Mouse (Mus musculus) ovary, postnatal 14 days (tissue): ENCODE results near the gene Gfpt2.
A peak's percentile ranks its signal among the peaks of the same experiment; 100 is the strongest.

Source experiments
- DNase-seq: peaks from one replicate; pipeline ENCODE4 v3.0.0; 2022; ENCODE audit warnings: low spot score

Gfpt2 gene

DNA sequence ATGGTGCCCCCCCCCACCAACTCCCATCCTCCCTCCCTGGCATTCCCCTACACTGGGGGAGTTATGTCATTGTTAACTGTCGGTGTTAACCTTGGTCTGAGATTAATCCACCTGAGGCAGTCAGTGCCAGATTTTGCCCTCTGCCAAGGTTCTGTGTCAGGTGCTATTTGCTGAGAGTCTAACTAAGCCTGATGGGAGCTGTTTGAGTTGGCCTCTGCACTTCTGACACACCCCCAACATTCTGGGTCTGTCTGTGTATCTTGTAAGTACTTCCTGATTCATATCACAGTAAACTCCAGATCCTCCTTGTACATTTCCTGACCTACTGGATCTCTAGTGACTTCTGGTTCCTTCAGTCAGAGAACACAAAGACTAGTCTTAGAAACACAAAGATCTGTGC lies 46.7 kb downstream of the Gfpt2 start:
- DNase-seq: no peak

- DNase-seq: no peak
These were observed 47.9 kb downstream of the Gfpt2 start for GRCm38 (mm10) chr11:49841886-49842285.

- no peak for DNase-seq
These were observed 48.7 kb downstream of the Gfpt2 start for GRCm38 (mm10) chr11:49842718-49843117.

GRCm38 (mm10) chr11:49844311-49844710 lies 50.3 kb downstream of the Gfpt2 start:
- DNase-seq: no peak

DNA sequence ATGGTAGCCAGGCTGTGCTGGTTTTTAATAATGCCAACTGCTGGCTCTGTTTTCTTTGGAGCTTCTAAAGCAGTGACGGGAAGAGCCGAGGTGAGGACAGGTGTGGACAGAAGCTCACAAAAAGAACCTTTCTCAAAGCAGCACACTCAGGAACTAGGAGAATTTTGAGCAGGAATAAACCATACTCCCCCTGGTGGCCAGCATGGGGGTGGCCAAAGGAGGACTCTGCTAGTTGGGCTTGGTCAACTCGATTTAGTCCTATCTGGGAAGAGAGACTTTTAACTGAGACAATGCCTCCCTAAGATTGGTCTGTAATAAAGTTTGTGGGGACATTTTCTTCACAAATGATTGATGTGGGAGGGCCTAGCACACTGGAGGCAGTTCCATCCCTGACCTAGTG lies 51.0 kb downstream of the Gfpt2 start:
- peak; percentile 55 for DNase-seq

GRCm38 (mm10) chr11:49845958-49846357 lies 52.0 kb downstream of the Gfpt2 start:
- DNase-seq: no peak

DNA sequence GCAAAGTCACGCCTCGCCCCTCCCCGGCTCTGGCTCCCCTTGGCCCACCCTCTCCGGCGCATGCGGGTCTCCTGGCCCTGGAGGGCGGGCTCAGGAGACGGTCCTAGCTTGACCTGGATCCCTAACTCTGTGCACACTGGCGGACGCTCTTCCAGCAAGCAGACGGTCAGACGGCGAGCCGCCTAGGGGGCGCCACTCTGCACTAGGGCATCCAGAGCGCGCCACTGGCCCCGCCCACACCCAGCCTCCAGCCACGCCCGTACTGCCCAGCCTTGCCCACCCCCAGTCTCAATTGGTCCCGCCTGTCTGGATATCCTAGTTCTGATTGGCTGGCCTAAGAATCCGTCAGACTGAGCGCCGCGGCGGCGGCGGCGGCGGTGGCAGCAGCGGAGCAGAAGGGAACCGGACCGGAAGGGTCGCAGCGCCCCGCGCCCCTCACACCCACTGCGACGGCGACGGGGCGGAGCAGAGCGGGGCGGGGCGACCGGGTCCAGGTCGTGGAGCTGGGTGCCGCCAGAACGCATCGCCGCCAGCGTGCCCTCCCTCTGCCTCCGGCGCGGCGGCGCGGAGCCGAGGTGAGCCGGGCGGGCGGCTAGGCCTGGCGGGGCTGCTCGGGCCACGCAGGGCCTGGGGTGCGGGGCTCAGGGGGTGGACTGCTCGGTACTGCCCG lies 52.6 kb downstream of the Gfpt2 start, which contains the start of gene Mapk9:
Mapk9 (plus strand) TSS at position 351 of the 670 bp plus-strand sequence.
- DNase-seq: peak; percentile 95

DNA sequence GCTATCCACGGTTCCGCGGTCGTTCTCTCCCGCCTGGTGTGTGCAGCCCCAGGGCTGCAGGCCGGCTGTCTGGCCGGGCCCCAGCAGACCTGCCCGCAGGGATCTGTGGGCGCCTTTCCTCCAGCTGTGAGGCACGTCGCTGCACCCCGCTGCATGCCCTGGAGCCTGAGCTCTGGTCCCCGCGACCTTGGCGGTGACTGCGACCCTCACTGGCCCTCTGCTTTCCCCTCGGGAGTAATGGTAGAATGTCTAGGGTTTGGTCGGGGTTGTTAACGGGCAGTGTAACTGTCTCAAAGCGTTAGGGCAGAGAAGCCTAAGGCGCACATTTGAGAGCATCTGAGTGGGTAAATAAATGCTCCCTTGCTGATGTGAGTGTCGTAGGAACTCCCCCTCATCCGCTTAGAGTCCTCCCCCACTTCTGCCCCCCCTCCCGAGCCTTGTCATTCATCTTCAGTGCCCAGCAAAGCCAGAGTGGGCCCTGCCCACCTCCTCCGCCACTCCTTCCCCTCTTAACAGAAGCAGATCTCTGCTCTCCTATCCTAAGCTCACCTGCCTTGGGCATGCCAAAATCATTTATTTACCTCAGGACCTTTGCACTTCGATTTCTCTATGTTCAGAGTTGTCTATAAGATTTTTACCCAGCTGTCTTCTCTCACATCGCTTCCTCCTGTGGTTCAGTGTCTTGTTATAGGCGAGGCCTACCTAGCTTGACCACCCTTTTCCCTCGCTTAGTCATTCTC lies 53.3 kb downstream of the Gfpt2 start:
- no peak for DNase-seq

DNA sequence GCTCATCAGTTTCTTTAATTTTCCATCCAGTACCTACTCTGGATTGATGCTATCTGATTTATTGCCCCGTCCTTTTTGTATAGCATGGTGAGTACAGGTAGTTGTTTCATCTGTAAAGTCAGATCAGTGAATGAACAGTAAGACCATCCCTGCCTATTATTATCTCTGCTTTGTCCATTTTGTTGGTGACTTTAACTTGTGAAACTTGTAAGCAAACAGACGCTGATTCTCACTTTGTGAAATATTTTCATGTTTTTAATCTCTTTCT lies 53.8 kb downstream of the Gfpt2 start:
- DNase-seq: no peak

- no peak for DNase-seq
These were observed 54.3 kb downstream of the Gfpt2 start for GRCm38 (mm10) chr11:49848080-49848815.

GRCm38 (mm10) chr11:49850331-49850730 lies 56.4 kb downstream of the Gfpt2 start:
- DNase-seq: no peak

GRCm38 (mm10) chr11:49855144-49855543 lies 61.2 kb downstream of the Gfpt2 start:
- DNase-seq: no peak

GRCm38 (mm10) chr11:49861139-49861538 lies 67.2 kb downstream of the Gfpt2 start:
- DNase-seq: no peak

DNA sequence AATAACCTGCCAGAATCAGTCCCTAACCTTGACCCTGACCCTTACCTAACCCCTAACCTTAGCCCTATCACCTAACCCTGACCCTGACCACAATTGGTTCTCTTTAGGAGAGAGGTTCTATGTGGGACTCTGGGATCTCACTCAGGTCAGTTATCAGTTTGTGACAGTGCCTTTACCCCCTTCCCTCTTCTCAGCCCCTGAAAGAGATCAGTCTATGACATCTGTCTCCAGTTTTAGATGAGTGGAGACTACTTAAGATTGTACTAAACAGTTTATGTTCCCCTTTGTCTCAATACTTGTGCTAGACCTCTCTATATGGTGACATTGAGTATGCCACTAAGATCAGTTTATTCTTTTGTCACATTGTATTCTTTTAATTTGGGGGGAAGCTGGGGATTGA lies 69.9 kb downstream of the Gfpt2 start:
- DNase-seq: no peak

GRCm38 (mm10) chr11:49867320-49867719 lies 73.3 kb downstream of the Gfpt2 start:
- DNase-seq: no peak

DNA sequence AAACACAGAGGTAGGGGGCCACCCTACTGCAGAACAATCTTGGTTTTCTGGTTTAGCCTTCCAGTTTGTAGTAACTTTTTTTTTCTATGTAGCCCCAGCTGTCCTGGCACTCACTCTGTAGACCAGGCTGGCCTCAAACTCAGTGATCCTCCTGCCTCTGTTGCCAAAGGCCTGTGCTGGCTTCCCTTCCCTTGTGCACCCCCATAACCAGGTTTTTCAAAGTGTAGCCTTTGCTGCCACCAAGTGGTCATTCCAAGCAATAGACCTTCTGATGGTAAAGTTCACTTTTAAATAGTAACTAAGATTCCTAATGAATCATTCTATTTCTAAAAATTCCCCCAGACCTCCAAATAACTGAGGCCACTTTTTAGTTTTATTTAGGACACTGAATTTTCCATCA lies 75.8 kb downstream of the Gfpt2 start:
- peak; percentile 30 for DNase-seq

DNA sequence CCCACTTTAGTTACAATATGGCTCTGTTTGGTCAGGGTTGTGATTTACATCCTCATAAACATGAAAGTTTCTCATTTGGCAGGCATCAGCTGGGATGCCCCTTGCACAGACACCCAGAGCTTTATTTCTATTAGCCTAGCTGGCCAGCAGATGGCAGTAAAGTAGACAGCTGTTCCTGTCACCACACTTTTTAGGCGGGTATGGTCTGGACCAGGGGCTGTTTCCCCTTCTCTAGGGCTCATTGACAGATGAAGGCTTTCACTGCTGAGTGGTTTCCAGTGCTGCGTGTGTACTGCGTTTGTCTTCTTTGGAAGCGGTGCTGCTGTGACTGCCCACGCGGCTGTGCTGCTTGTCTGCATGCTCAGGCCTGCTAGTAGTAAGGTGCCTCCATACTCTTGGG lies 77.9 kb downstream of the Gfpt2 start:
- DNase-seq: peak; percentile 12

DNA sequence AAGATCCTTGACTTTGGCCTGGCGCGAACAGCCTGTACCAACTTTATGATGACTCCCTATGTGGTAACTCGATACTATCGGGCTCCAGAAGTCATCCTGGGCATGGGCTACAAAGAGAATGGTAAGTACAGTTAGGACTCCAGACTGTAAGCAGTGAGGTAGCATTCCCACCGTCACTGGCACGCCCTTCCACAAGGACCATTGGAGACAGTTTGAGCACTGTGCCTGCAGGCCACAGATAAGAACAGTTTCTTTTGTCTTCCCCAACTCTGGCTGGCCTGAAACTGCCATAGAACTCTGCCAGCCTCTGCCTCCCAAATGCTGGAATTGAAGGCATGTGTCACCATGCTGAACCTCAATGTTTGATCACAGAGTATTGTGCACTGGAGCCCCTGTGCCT lies 78.8 kb downstream of the Gfpt2 start:
- DNase-seq: no peak

GRCm38 (mm10) chr11:49876948-49877817 lies 83.2 kb downstream of the Gfpt2 start:
- no peak for DNase-seq

- DNase-seq: no peak
These were observed 86.1 kb downstream of the Gfpt2 start for GRCm38 (mm10) chr11:49879950-49880642.

- DNase-seq: no peak
These were observed 89.4 kb downstream of the Gfpt2 start for GRCm38 (mm10) chr11:49883394-49883793.
